Mouse (Mus musculus) liver, embryonic 14.5 days (tissue): ENCODE data around the gene Camk2n1. TPM values are rescaled to one million over a fixed set of nuclear protein-coding genes. Genes with fewer than 3 reads are reported as not detected.

ENCODE experiments used
- ATAC-seq: fragments of 200-750 bp; cut with Nextera tagmentation; 2 replicates; pipeline ENCODE4 v1.8.0; 2017; ENCODE audit warnings: moderate number of reproducible peaks, mild to moderate bottlenecking, moderate library complexity; ENCODE audit not compliant: insufficient read depth
- DNase-seq, 3 experiments: peaks; one replicate each; pipeline ENCODE4 v3.0.0-alpha.2; 2012 to 2013; ENCODE audit warnings: low read depth in 3 of 3, low spot score in 3 of 3
- H3K27ac ChIP-seq: fragments of 300-500 bp; sonication (generic); 2 replicates; pipeline ENCODE4 v1.5.1; 2014; ENCODE audit warnings: moderate library complexity, mild to moderate bottlenecking, control low read depth, inconsistent platforms
- H3K27me3 ChIP-seq: fragments of 300-500 bp; sonication (generic); 2 replicates; pipeline ENCODE4 v1.6.1; 2014; ENCODE audit warnings: mild to moderate bottlenecking, low read length, moderate library complexity; ENCODE audit not compliant: control insufficient read depth, insufficient read depth
- H3K36me3 ChIP-seq: fragments of 300-500 bp; sonication (generic); replicated peaks from 2 replicates; pipeline ENCODE4 v1.6.1; 2014; ENCODE audit warnings: low read depth; ENCODE audit not compliant: control insufficient read depth, insufficient read depth
- H3K4me1 ChIP-seq, 2 experiments: fragments of 200-500 bp in 1 of 2; fragments of 300-500 bp in 1 of 2; sonication (generic) in 1 of 2; replicated peaks; 2 replicates each; pipeline ENCODE4 v1.6.1; 2012 to 2014; ENCODE audit warnings: antibody characterized with exemption in 1 of 2, inconsistent platforms in 1 of 2, low read length in 1 of 2; ENCODE audit not compliant: control insufficient read depth in 2 of 2, insufficient read depth in 2 of 2
- H3K4me2 ChIP-seq: fragments of 300-500 bp; sonication (generic); 2 replicates; pipeline ENCODE4 v1.6.1; 2014; ENCODE audit warnings: low read depth, mild to moderate bottlenecking, control low read depth, moderate library complexity
- H3K4me3 ChIP-seq, 2 experiments: fragments of 200-500 bp in 1 of 2; fragments of 300-500 bp in 1 of 2; sonication (generic) in 1 of 2; 2 replicates each; pipeline ENCODE4 v1.5.1; 2012 to 2014; ENCODE audit warnings: low read depth in 2 of 2, low read length in 2 of 2, mild to moderate bottlenecking in 2 of 2, control low read depth in 1 of 2, inconsistent platforms in 1 of 2, moderate library complexity in 1 of 2; ENCODE audit not compliant: insufficient read depth in 1 of 2
- H3K9ac ChIP-seq: fragments of 300-500 bp; sonication (generic); replicated peaks from 2 replicates; pipeline ENCODE4 v1.6.1; 2014; ENCODE audit warnings: mild to moderate bottlenecking, control low read depth, moderate library complexity
- H3K9me3 ChIP-seq: fragments of 300-500 bp; sonication (generic); 2 replicates; pipeline ENCODE4 v1.6.1; 2016; ENCODE audit warnings: low read length, mixed read lengths; ENCODE audit not compliant: control insufficient read depth
- CTCF ChIP-seq: IDR thresholded peaks from 2 replicates; pipeline ENCODE4 v1.5.1; 2016; ENCODE audit warnings: antibody characterized with exemption, low read depth, control low read depth
- EP300 ChIP-seq: IDR thresholded peaks from 2 replicates; pipeline ENCODE4 v1.6.1; 2016; ENCODE audit warnings: antibody characterized with exemption, low read depth
- WGBS: fragments of 180-500 bp; shearing (Covaris S2); extraction: QIAGEN DNeasy Blood & Tissue Kit; methylation state at CpG from one replicate; pipeline ENCODE4 v1.1.7; 2014; ENCODE audit not compliant: insufficient replicate concordance; 5-methylcytosine and 5-hydroxymethylcytosine counted together
- polyA plus RNA-seq, 2 experiments: library from polyadenylated mRNA; depleted of rRNA in 1 of 2; stranded (reverse) in 1 of 2; unstranded in 1 of 2; fragments of >200 nt; fragmentation: Nextera tagmentation in 1 of 2; extraction: Ambion mirVana in 1 of 2; gene quantifications; 2 replicates each; pipeline versions ENCODE4 v1.2.1 to v1.2.3; 2012 to 2014

Gene Camk2n1
- polyA plus RNA-seq, 2 experiments, result 1.1 to 2.6 TPM

DNA sequence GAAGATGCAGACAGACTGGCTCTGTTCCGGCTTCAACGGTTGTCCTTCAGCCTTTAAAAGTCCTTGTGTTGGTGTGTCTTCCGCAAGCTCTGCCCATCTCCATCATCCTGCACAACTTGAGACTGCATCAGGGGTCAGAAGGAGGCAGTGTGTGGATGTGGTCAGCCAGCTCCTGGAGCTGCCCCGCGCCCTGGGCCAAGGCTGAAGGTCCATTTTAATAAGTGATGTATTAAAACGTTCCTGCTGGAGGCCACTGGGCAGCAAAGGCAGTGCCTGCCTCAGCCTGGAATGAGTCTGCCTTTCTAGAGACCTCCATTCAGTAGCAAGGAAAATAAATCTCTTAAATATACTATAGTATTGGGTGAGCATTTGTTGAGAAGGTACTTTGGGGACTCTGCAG is 5.7 kb downstream of the Camk2n1 start:
- Histone ChIP-seq H3K27ac (no peak overlapping the region), H3K9me3 (no peaks in the 10 kb centered on the region), H3K4me3 (0 out of 4 replicates have a peak overlapping the region, but pooled peaks of 1 of the 2 experiments have one; percentile 2), H3K4me2 (peak overlapping the region; percentile 4; the same call in 1 of the 2 replicates), H3K27me3 (peaks cover 43% of the 10 kb centered on the region), H3K9ac (no peak overlapping the region), H3K36me3 (no peaks in the 10 kb centered on the region), H3K4me1 (peaks cover 0 to 15% of the 10 kb centered on the region in 2 experiments; a peak in 2 of 4 replicates)
- DNase-seq, result no peak
- no peak for ATAC-seq
- 53% methylated on average over 6 of the region's 6 CpGs for WGBS
- no peak for TF ChIP-seq CTCF
- no peak for TF ChIP-seq EP300

GRCm38 (mm10) chr4:138460910-138461309 is 6.8 kb downstream of the Camk2n1 start:
- DNase-seq, result no peak
- Histone ChIP-seq H3K9ac (no peak overlapping the region), H3K4me1 (peaks cover 0 to 22% of the 10 kb centered on the region in 2 experiments; a peak in 2 of 4 replicates), H3K27me3 (peaks cover 35% of the 10 kb centered on the region), H3K4me3 (no peak overlapping the region), H3K9me3 (no peaks in the 10 kb centered on the region), H3K36me3 (no peaks in the 10 kb centered on the region), H3K27ac (no peak overlapping the region), H3K4me2 (no peak overlapping the region)
- no peak for ATAC-seq
- TF ChIP-seq EP300 (no peak), CTCF (no peak)
- 17% methylated on average over 9 of the region's 9 CpGs for WGBS

DNA sequence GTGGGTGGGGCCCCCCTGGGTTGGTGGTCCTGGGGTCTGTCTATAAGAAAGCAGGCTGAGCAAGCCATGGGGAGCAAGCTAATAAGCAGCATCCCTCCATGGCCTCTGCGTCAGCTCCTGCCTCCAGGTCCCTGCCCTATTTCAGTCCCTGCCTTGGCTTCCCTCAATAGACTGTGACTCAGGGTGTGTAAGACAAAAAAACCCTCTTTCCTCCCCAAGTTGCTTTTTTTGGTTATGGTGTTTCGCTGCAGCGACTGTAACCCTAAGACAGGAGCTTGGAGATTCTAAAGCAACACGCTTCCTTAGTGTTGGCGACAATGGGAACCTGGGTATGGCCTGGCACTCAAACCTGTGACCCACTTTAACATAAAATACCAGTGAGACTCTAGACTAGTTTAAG is 7.4 kb downstream of the Camk2n1 start:
- TF ChIP-seq EP300 (no peak), CTCF (no peak)
- H3K27me3 ChIP-seq, result peaks cover 29% of the 10 kb centered on the region
- 78% methylated on average over 5 of the region's 5 CpGs for WGBS
- DNase-seq (no peak), ATAC-seq (no peak)
- H3K4me2 ChIP-seq, result no peak overlapping the region
- no peak overlapping the region for H3K9ac ChIP-seq
- peaks cover 0 to 22% of the 10 kb centered on the region in 2 experiments; a peak in 2 of 4 replicates for H3K4me1 ChIP-seq
- H3K4me3 ChIP-seq, result no peak overlapping the region
- no peaks in the 10 kb centered on the region for H3K36me3 ChIP-seq
- H3K9me3 ChIP-seq, result no peaks in the 10 kb centered on the region
- no peak overlapping the region for H3K27ac ChIP-seq

DNA sequence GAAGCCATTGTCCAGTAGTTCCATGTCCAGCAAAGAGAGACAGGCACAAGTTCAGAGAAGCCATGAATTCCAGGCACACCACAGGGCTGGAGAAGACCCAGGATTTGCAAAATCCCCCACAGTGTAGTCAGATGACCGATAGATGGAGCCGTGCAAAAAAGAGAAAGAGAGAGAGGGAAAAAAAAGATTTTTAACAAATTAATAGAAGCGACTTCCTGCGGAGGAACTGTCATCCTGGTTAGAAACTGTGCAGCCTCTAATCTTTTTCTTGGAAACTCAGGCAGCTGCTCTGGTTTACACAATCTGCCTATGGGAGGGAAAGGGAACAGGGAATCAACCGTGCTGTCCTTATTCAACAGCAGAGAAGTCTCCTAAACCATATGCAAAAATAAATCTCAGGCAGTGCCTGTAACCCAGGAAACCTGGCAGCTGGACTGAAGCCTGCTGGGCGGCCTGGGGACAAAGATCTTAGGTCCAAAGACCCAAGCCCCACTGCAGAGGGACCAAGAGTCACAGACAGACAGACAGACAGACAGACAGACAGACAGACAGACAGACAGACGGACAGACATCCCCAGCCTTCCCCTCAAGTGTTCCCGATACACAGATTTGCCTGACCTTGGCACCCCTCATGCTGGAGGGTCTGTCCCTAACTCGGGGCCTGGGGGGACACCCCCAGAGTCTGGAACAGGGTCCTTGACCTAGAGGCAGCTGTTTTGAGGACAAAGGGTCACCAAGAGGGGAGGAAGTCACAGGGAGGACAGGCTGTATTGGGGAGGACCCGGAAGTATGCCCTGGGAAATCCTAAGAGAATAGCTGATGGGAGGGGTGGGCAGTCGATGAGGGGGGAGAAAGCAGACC is 9.1 kb downstream of the Camk2n1 start:
- no peaks in the 10 kb centered on the region for H3K36me3 ChIP-seq
- H3K4me3 ChIP-seq, result no peak overlapping the region
- ATAC-seq (peak; percentile 19; the same call in 1 of the 2 replicates), DNase-seq (no peak)
- peaks cover 0 to 22% of the 10 kb centered on the region in 2 experiments; a peak in 2 of 4 replicates for H3K4me1 ChIP-seq
- no peaks in the 10 kb centered on the region for H3K9me3 ChIP-seq
- 3% methylated on average over 11 of the region's 11 CpGs for WGBS
- no peak for TF ChIP-seq CTCF
- no peak for TF ChIP-seq EP300
- H3K27ac ChIP-seq, result no peak overlapping the region
- H3K9ac ChIP-seq, result no peak overlapping the region
- H3K4me2 ChIP-seq, result peak overlapping the region; percentile 9
- peaks cover 18% of the 10 kb centered on the region for H3K27me3 ChIP-seq

- Histone ChIP-seq H3K27ac (no peak overlapping the region), H3K9me3 (no peaks in the 10 kb centered on the region), H3K27me3 (peaks cover 16% of the 10 kb centered on the region), H3K4me2 (peak overlapping the region; percentile 9), H3K9ac (no peak overlapping the region), H3K36me3 (no peaks in the 10 kb centered on the region), H3K4me3 (no peak overlapping the region), H3K4me1 (peaks cover 0 to 20% of the 10 kb centered on the region in 2 experiments; a peak in 2 of 4 replicates)
- 1% methylated on average over 11 of the region's 11 CpGs for WGBS
- ATAC-seq, result peak; percentile 53
- peak in 1 of 3 experiments; percentile 26 for DNase-seq
- TF ChIP-seq CTCF (no peak), EP300 (no peak)
These were observed 9.8 kb downstream of the Camk2n1 start for GRCm38 (mm10) chr4:138463832-138464487.
